Mouse (Mus musculus): Measurements from ENCODE around the gene AA467197. TPM values are rescaled to one million over a fixed set of nuclear protein-coding genes. Genes with fewer than 3 reads are reported as not detected.

AA467197 gene
- polyA plus RNA-seq, 1 experiment from 2014 or later = 0.32 TPM

- no peak for ATAC-seq (ENCODE audit: extremely low read depth, insufficient number of reproducible peaks, low FRiP score, low TSS enrichment)
- Histone ChIP-seq H3K27me3 (replicated peaks) (peaks cover 11% of the 10 kb centered on the region; the same call in 1 of the 2 replicates), H3K4me1 (peaks cover 7% of the 10 kb centered on the region), H3K4me3 (no peak overlapping the region), H3K27ac (replicated peaks) (no peak overlapping the region), H3K4me2 (no peak overlapping the region), H3K36me3 (no peaks in the 10 kb centered on the region), H3K9ac (no peak overlapping the region), H3K9me3 (no peaks in the 10 kb centered on the region)
- WGBS = 60% methylated on average over 6 of the region's 6 CpGs
Measured at GRCm38 (mm10) chr2:122616237-122616636, 20.5 kb upstream of the AA467197 start.

GRCm38 (mm10) chr2:122617792-122618191 lies 19.0 kb upstream of the AA467197 start:
- Histone ChIP-seq H3K4me3 (no peak overlapping the region), H3K36me3 (no peaks in the 10 kb centered on the region), H3K9ac (no peak overlapping the region), H3K4me2 (no peak overlapping the region), H3K27me3 (replicated peaks) (0 out of 2 replicates have a peak, but pooled peaks cover 4% of the 10 kb centered on the region), H3K27ac (replicated peaks) (no peak overlapping the region), H3K4me1 (0 out of 2 replicates have a peak, but pooled peaks cover 3% of the 10 kb centered on the region), H3K9me3 (no peaks in the 10 kb centered on the region)
- WGBS = 72% methylated on average over 6 of the region's 6 CpGs
- no peak for ATAC-seq (ENCODE audit: extremely low read depth, insufficient number of reproducible peaks, low FRiP score, low TSS enrichment)

GRCm38 (mm10) chr2:122618719-122619118 lies 18.1 kb upstream of the AA467197 start:
- 0 out of 2 replicates have a peak, but pooled peaks cover 3% of the 10 kb centered on the region for H3K4me1 ChIP-seq
- no peak overlapping the region for H3K9ac ChIP-seq
- H3K4me2 ChIP-seq = no peak overlapping the region
- H3K27ac ChIP-seq (replicated peaks) = no peak overlapping the region
- H3K4me3 ChIP-seq = no peak overlapping the region
- no peaks in the 10 kb centered on the region for H3K36me3 ChIP-seq
- no peaks in the 10 kb centered on the region for H3K9me3 ChIP-seq
- 0 out of 2 replicates have a peak, but pooled peaks cover 4% of the 10 kb centered on the region for H3K27me3 ChIP-seq (replicated peaks)
- 35% methylated on average over 4 of the region's 4 CpGs for WGBS
- ATAC-seq (ENCODE audit: extremely low read depth, insufficient number of reproducible peaks, low FRiP score, low TSS enrichment) = no peak

- 79% methylated on average over 9 of the region's 9 CpGs for WGBS
Measured at GRCm38 (mm10) chr2:122621337-122622110, 15.3 kb upstream of the AA467197 start.

GRCm38 (mm10) chr2:122625930-122626329 lies 10.9 kb upstream of the AA467197 start:
- H3K9me3 ChIP-seq = no peaks in the 10 kb centered on the region
- no peaks in the 10 kb centered on the region for H3K36me3 ChIP-seq
- peaks cover 5% of the 10 kb centered on the region for H3K4me1 ChIP-seq
- H3K4me3 ChIP-seq = no peak overlapping the region
- no peak for ATAC-seq (ENCODE audit: extremely low read depth, insufficient number of reproducible peaks, low FRiP score, low TSS enrichment)
- 0 out of 2 replicates have a peak overlapping the region, but pooled peaks have one; percentile 19 for H3K9ac ChIP-seq
- H3K4me2 ChIP-seq = no peak overlapping the region
- peaks cover 13% of the 10 kb centered on the region; the same call in 1 of the 2 replicates for H3K27me3 ChIP-seq (replicated peaks)
- 59% methylated on average over 7 of the region's 7 CpGs for WGBS
- H3K27ac ChIP-seq (replicated peaks) = no peak overlapping the region

More at GRCm38 (mm10) chr2:122621337-122622110, 15.3 kb upstream of the AA467197 start:
- Histone ChIP-seq H3K4me1 (0 out of 2 replicates have a peak, but pooled peaks cover 3% of the 10 kb centered on the region), H3K4me2 (no peak overlapping the region), H3K36me3 (no peaks in the 10 kb centered on the region), H3K27ac (replicated peaks) (no peak overlapping the region), H3K4me3 (no peak overlapping the region), H3K9me3 (no peaks in the 10 kb centered on the region), H3K27me3 (replicated peaks) (peaks cover 4% of the 10 kb centered on the region; the same call in 1 of the 2 replicates), H3K9ac (no peak overlapping the region)
- ATAC-seq (ENCODE audit: extremely low read depth, insufficient number of reproducible peaks, low FRiP score, low TSS enrichment) = no peak

GRCm38 (mm10) chr2:122628976-122629375 lies 7.8 kb upstream of the AA467197 start:
- peak overlapping the region; percentile 25 for H3K4me2 ChIP-seq
- no peak for ATAC-seq (ENCODE audit: extremely low read depth, insufficient number of reproducible peaks, low FRiP score, low TSS enrichment)

GRCm38 (mm10) chr2:122629871-122630270 lies 6.9 kb upstream of the AA467197 start:
- WGBS = 61% methylated on average over 6 of the region's 6 CpGs
- peaks cover 17% of the 10 kb centered on the region for H3K4me1 ChIP-seq
- peaks cover 20% of the 10 kb centered on the region for H3K36me3 ChIP-seq
- H3K27ac ChIP-seq (replicated peaks) = 0 out of 2 replicates have a peak overlapping the region, but pooled peaks have one; percentile 84
- H3K27me3 ChIP-seq (replicated peaks) = peaks cover 13% of the 10 kb centered on the region; the same call in 1 of the 2 replicates
- H3K9me3 ChIP-seq = no peaks in the 10 kb centered on the region
- no peak for ATAC-seq (ENCODE audit: extremely low read depth, insufficient number of reproducible peaks, low FRiP score, low TSS enrichment)
- H3K4me2 ChIP-seq = peak overlapping the region; percentile 95
- H3K9ac ChIP-seq = peak overlapping the region; percentile 94; the same call in 1 of the 2 replicates
- peak overlapping the region; percentile 86 for H3K4me3 ChIP-seq

More at GRCm38 (mm10) chr2:122628976-122629375, 7.8 kb upstream of the AA467197 start:
- Histone ChIP-seq H3K27me3 (replicated peaks) (peaks cover 13% of the 10 kb centered on the region; the same call in 1 of the 2 replicates), H3K4me1 (peaks cover 17% of the 10 kb centered on the region), H3K27ac (replicated peaks) (no peak overlapping the region), H3K36me3 (peaks cover 17% of the 10 kb centered on the region), H3K4me3 (no peak overlapping the region), H3K9me3 (no peaks in the 10 kb centered on the region), H3K9ac (peak overlapping the region; percentile 28; the same call in 1 of the 2 replicates)
- WGBS = 2% methylated on average over 7 of the region's 7 CpGs

- WGBS = under 1% methylated on average over 72 of the region's 75 CpGs
- Histone ChIP-seq H3K9me3 (no peaks in the 10 kb centered on the region), H3K4me1 (peaks cover 17% of the 10 kb centered on the region), H3K27me3 (replicated peaks) (peaks cover 13% of the 10 kb centered on the region; the same call in 1 of the 2 replicates), H3K4me3 (peak overlapping the region; percentile 86), H3K36me3 (peaks cover 20% of the 10 kb centered on the region), H3K9ac (peak overlapping the region; percentile 94), H3K4me2 (peak overlapping the region; percentile 95), H3K27ac (replicated peaks) (peak overlapping the region; percentile 84)
- ATAC-seq (ENCODE audit: extremely low read depth, insufficient number of reproducible peaks, low FRiP score, low TSS enrichment) = peak; percentile 57
Measured at GRCm38 (mm10) chr2:122630465-122631225, 6.1 kb upstream of the AA467197 start.

GRCm38 (mm10) chr2:122631226-122631801 lies 5.5 kb upstream of the AA467197 start:
- Histone ChIP-seq H3K4me1 (peaks cover 17% of the 10 kb centered on the region), H3K9ac (peak overlapping the region; percentile 94), H3K27ac (replicated peaks) (peak overlapping the region; percentile 84), H3K36me3 (peaks cover 20% of the 10 kb centered on the region), H3K27me3 (replicated peaks) (peaks cover 14% of the 10 kb centered on the region), H3K9me3 (no peaks in the 10 kb centered on the region), H3K4me3 (peak overlapping the region; percentile 86), H3K4me2 (peak overlapping the region; percentile 95)
- under 1% methylated on average over 52 of the region's 53 CpGs for WGBS
- peak; percentile 34; the same call in 1 of the 2 replicates for ATAC-seq (ENCODE audit: extremely low read depth, insufficient number of reproducible peaks, low FRiP score, low TSS enrichment)

- Histone ChIP-seq H3K4me3 (peak overlapping the region; percentile 52), H3K9me3 (no peaks in the 10 kb centered on the region), H3K9ac (peak overlapping the region; percentile 75), H3K27ac (replicated peaks) (no peak overlapping the region), H3K36me3 (peaks cover 17% of the 10 kb centered on the region), H3K27me3 (replicated peaks) (peaks cover 43% of the 10 kb centered on the region), H3K4me2 (peak overlapping the region; percentile 77), H3K4me1 (peaks cover 4% of the 10 kb centered on the region)
- peak; percentile 31; the same call in 1 of the 2 replicates for ATAC-seq (ENCODE audit: extremely low read depth, insufficient number of reproducible peaks, low FRiP score, low TSS enrichment)
- WGBS = 1% methylated on average over 36 of the region's 36 CpGs
Measured at GRCm38 (mm10) chr2:122637526-122637997, 776 bp downstream of the AA467197 start.
